Mouse (Mus musculus) cerebellum, adult (tissue): ENCODE data around the gene Plin2.
A peak's percentile ranks its signal among the peaks of the same experiment; 100 is the strongest.
"Not testable (repeated sequence)": the region's sequence is repeated elsewhere in the genome, so short reads cannot be mapped to it uniquely, and the experiment has no call there.

ENCODE experiments used
- ATAC-seq: cut with Nextera tagmentation; 2 replicates; pipeline ENCODE4 v1.9.2; 2017; ENCODE audit warnings: mild to moderate bottlenecking, moderate library complexity, mixed read lengths; ENCODE audit not compliant: insufficient number of reproducible peaks, low FRiP score, low TSS enrichment

Gene Plin2

DNA sequence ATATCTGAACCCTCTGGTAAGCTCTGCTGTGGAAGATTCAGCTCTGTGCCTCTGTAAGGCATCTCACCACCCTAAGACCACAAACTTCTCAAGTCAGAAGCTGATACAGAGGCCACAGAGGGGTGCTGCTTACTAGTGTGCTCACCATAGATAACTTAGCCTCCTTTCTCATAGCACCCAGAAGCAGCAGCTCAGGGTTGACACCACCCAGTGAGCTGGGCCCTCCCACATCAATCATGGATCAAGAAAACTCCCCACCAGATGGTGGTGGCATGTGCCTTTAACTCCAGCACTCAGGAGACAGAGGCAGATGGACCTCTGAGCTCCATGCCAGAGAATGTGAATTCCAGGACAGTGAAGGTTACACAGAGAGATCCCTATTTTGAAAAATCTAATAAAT is 35.0 kb downstream of the Plin2 start:
- ATAC-seq, result peak; percentile 45; the same call in 1 of the 2 replicates

DNA sequence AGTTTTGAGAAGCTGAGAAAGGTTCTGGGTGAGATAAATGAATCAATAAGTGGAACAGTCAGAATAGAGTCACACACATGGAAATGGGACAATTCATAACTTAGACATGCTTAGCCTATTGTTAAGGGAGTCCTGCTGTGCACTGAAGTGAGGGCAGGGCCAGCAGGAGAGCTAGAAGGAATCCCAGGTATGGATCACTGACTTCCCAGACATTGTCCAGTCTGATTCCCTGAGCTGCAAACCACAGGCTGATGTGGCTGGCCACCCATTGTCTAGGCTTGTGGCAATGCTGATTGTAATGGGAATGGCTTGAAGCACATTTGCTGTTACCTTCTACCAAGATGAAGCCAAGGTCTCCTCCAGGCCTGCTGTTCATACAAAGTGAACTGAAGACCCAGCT is 35.5 kb downstream of the Plin2 start:
- ATAC-seq, result not testable (repeated sequence)

DNA sequence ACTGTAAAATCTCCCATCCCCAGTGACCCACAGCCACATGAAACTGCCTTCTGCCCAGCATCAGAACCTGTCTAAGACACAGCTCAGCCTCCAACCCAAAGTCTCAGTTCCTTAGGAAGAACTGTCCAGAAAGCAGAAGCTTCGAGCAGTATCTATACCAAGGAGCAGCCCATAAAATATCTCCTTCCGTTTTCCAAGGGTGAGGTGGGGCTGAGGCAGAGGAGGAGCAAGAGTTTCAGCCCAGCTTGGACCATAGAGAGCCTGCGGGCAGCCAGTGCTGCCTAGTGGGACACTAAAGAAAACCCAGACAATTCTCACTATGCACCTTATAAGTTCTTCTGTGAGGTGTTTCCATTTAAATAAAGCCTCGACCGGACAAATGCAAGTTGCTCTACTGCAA is 37.3 kb downstream of the Plin2 start:
- peak; percentile 40; the same call in 1 of the 2 replicates for ATAC-seq

DNA sequence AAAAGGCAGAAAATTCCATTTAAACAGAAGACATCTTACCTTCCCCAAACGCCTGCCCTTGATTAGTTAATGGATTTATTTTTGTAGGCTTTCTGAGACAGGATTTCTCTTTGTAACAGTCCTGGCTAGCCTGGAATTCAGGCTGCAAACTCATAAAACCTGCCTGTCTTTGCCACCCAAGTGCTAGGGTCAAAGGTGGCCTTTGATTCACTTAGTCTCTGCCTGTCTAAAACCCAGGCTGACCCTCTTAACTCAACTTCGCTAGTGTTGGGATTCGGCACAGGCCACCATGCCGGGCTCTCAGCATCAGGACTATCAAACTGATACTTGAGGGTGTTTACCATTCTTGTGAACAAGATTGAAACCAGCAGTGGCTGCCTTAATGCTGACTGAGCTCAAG is 38.0 kb downstream of the Plin2 start:
- ATAC-seq, result no peak

DNA sequence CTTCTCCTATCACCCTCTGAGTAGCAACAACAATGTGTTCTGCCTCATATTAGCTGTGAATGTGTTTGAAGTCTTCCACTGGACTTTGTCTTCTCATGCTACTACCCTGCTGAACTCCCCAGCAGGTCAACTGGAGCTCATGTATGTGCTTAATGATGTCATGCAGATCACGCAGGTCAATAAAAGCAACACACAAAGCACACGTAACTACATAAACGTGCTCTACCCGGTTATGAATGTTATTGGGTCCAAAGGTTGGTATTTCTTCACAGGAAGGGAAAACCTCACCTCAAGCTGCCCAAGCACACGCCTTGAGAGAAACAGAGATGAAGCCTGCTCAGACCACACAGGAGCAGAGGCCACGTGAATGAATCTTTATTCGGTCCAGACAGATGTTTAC is 43.4 kb downstream of the Plin2 start:
- ATAC-seq, result not testable (repeated sequence)

DNA sequence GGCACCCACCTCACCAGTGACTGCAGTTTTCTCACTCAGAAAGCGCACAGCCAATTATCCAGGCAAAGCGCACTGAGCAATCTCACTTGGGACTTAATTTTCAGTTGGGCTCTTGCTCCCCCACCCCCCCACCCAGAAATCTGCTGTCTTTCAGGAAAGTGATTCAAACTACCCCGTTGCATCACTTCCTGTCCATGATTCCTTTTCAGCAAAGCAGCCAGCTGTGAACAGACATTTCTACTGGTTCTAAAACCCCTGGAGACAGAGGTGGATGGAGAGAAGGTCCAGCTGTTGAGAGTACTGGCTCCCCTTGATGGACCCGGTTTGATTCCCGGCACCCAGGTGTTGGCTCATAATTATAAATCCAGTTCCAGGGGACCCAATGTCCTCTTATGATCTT is 44.4 kb downstream of the Plin2 start:
- no peak for ATAC-seq

DNA sequence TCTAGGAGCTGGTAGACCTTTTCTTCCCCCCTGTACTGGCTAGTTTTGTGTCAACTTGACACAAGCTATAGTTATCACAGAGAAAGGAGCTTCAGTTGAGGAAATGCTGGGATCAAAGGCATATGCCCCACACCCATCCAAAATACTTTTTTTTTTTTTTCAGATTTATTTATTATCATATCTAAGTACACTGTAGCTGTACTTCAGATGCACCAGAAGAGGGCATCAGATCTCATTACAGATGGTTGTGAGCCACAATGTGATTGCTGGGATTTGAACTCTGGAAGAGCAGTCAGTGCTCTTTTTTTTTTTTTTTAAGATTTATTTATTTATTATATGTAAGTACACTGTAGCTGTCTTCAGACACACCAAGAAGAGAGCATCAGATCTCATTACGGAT is 47.3 kb downstream of the Plin2 start:
- not testable (repeated sequence) for ATAC-seq

DNA sequence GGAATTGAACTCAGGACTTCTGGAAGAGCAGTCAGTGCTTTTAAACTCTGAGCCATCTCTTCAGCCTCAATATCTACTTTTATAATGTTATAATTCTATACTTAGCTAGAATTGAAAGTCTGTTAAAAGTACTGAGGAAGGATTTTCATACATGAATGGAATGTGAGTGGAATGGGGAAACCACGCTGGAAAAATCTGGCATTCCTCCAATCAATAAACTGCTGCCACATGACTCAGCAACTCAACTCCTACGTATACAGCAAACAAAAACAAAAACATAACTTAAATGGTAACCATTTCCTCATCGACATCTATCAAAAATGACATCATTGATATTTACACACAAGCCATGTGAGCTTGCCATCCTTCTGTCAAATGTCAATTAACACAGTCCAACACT is 47.7 kb downstream of the Plin2 start:
- no peak for ATAC-seq

DNA sequence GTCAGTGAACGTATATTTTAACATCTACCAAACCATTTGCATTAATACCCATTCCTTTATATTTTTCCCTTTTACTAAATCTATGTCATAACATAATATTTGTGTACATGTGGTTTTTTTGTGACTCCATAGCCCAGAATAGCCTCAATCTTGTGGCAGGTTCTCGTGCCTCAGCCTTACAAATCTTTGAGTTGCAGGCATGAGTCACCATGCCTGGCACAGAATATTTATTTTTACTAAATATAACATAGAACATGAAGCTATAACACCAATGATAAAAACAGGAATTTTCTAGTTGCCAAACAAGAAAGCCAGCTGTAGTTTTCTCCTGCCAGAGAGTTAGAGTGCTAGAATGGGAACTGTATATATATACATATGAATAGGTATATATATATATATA is 49.4 kb downstream of the Plin2 start:
- no peak for ATAC-seq

DNA sequence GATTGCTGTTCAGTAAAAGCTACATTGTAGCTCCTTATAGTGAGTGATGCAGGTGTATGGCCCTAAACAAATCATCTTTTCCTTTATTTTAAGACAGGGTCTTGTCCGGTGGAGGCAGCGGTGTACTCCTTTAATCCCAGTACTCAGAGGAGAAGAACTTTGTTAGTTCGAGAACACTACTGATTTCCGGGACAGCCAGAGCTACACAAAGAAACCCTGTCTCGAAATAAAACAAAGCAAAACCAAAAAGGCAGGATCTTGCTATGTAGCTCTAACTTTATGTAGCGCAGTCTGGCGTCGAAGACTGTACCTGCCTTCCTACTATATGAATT is 57.6 kb downstream of the Plin2 start:
- ATAC-seq, result no peak

DNA sequence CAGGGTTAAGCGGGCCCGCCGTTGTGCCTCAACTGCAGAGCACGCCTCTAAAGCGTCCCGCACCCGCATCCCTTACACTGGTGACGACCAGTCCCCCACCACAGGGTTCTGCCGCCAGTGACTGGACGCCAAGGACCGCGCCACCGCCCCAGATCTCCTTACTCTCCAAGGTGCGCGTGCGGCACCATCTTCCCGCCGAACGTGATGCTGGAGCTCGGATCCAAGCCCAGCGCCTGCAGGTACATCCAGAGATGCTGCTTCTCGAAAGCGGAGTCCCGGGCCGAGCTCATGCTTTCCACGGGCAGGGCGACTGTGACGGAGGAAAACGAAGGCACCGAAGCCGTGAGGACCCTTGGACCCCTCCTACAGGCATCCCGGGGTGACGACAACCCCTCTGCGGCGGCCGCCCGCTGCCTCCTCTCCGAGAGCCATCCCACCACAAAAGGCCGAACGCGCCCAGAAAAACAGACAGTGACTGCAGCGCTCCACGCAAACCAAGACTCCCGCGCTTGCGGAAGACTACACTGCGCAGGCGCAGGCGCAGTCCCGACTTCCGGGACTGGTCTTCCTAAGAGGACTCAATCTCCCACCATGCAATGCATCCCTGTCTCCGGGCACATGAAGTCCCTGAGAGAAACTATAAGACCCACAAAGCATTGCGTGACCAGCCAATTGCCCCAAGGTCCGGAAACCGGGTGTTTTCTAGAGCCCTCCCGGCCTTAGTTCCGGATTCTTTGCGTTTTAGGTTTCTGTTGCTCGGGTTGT is 58.2 kb downstream of the Plin2 start, which contains the start of gene Haus6:
Gene Haus6 (minus strand): TSS at position 532 of the 765 bp plus-strand sequence.
- ATAC-seq, result peak; percentile 100
